Mouse (Mus musculus): ENCODE data around the gene Clcnka. TPM values are rescaled to one million over a fixed set of nuclear protein-coding genes. Genes with fewer than 3 reads are reported as not detected.

Clcnka gene
- polyA plus RNA-seq, 1 experiment, result not detected

GRCm38 (mm10) chr4:141338853-141339252, 59.7 kb downstream of the Clcnka start:
- no peak overlapping the region for H3K27ac ChIP-seq (ENCODE audit: insufficient read depth, low read depth, low read length)
- H3K4me1 ChIP-seq (ENCODE audit: control insufficient read depth, insufficient read depth, low read length), result no peaks in the 10 kb centered on the region
- TF ChIP-seq CTCF (IDR thresholded peaks at IDR 0.05; ENCODE audit: low read depth, low read length) (no peak), POLR2A (IDR thresholded peaks at IDR 0.05; ENCODE audit: borderline replicate concordance, low read depth, low read length) (no peak)
- no peak overlapping the region for H3K4me3 ChIP-seq (ENCODE audit: insufficient read depth, low read length)

- Histone ChIP-seq H3K27ac (ENCODE audit: insufficient read depth, low read depth, low read length) (no peak overlapping the region), H3K4me3 (ENCODE audit: insufficient read depth, low read length) (no peak overlapping the region), H3K4me1 (ENCODE audit: control insufficient read depth, insufficient read depth, low read length) (no peaks in the 10 kb centered on the region)
- TF ChIP-seq CTCF (IDR thresholded peaks at IDR 0.05; ENCODE audit: low read depth, low read length) (no peak), POLR2A (IDR thresholded peaks at IDR 0.05; ENCODE audit: borderline replicate concordance, low read depth, low read length) (no peak)
Measured at GRCm38 (mm10) chr4:141337986-141338385, 60.5 kb downstream of the Clcnka start.

- Histone ChIP-seq H3K4me3 (ENCODE audit: insufficient read depth, low read length) (no peak overlapping the region), H3K27ac (ENCODE audit: insufficient read depth, low read depth, low read length) (no peak overlapping the region), H3K4me1 (ENCODE audit: control insufficient read depth, insufficient read depth, low read length) (no peaks in the 10 kb centered on the region)
- no peak for TF ChIP-seq POLR2A (IDR thresholded peaks at IDR 0.05; ENCODE audit: borderline replicate concordance, low read depth, low read length)
- TF ChIP-seq CTCF (IDR thresholded peaks at IDR 0.05; ENCODE audit: low read depth, low read length), result no peak
Measured at GRCm38 (mm10) chr4:141336196-141336595, 62.3 kb downstream of the Clcnka start.

- TF ChIP-seq CTCF (IDR thresholded peaks at IDR 0.05; ENCODE audit: low read depth, low read length) (no peak), POLR2A (IDR thresholded peaks at IDR 0.05; ENCODE audit: borderline replicate concordance, low read depth, low read length) (no peak)
- Histone ChIP-seq H3K27ac (ENCODE audit: insufficient read depth, low read depth, low read length) (no peak overlapping the region), H3K4me1 (ENCODE audit: control insufficient read depth, insufficient read depth, low read length) (no peaks in the 10 kb centered on the region), H3K4me3 (ENCODE audit: insufficient read depth, low read length) (no peak overlapping the region)
Measured at GRCm38 (mm10) chr4:141335263-141335796, 63.2 kb downstream of the Clcnka start.

GRCm38 (mm10) chr4:141334695-141335094, 63.8 kb downstream of the Clcnka start:
- no peaks in the 10 kb centered on the region for H3K4me1 ChIP-seq (ENCODE audit: control insufficient read depth, insufficient read depth, low read length)
- H3K27ac ChIP-seq (ENCODE audit: insufficient read depth, low read depth, low read length), result no peak overlapping the region
- no peak for TF ChIP-seq CTCF (IDR thresholded peaks at IDR 0.05; ENCODE audit: low read depth, low read length)
- TF ChIP-seq POLR2A (IDR thresholded peaks at IDR 0.05; ENCODE audit: borderline replicate concordance, low read depth, low read length), result no peak
- no peak overlapping the region for H3K4me3 ChIP-seq (ENCODE audit: insufficient read depth, low read length)

Other genes starting within 250 kb of the Clcnka start
- 0.92 and 1.9 TPM in 2 replicates for gene Rsg1, start 184.8 kb downstream of the Clcnka start, polyA plus RNA-seq (2012; ENCODE audit: insufficient read depth, insufficient read length, missing spikeins)
- gene Arhgef19, start 159.2 kb downstream of the Clcnka start, polyA plus RNA-seq (2012; ENCODE audit: insufficient read depth, insufficient read length, missing spikeins), result not detected in 2 replicates
- gene Epha2, start 97.5 kb downstream of the Clcnka start, polyA plus RNA-seq (2012; ENCODE audit: insufficient read depth, insufficient read length, missing spikeins), result 0.13 and 0.80 TPM in 2 replicates
- gene Fam131c, start 30.5 kb downstream of the Clcnka start, polyA plus RNA-seq (2012; ENCODE audit: insufficient read depth, insufficient read length, missing spikeins), result not detected in 2 replicates
- not detected in 2 replicates for gene Clcnkb, start 17.3 kb upstream of the Clcnka start, polyA plus RNA-seq (2012; ENCODE audit: insufficient read depth, insufficient read length, missing spikeins)
- gene Hspb7, start 22.1 kb upstream of the Clcnka start, polyA plus RNA-seq (2012; ENCODE audit: insufficient read depth, insufficient read length, missing spikeins), result not detected in 2 replicates
- gene Srarp, start 37.4 kb upstream of the Clcnka start, polyA plus RNA-seq (2012; ENCODE audit: insufficient read depth, insufficient read length, missing spikeins), result not detected in 2 replicates
- gene Zbtb17, start 45.9 kb upstream of the Clcnka start, polyA plus RNA-seq (2012; ENCODE audit: insufficient read depth, insufficient read length, missing spikeins), result 12.6 and 16.4 TPM in 2 replicates
- 23.6 and 29.2 TPM in 2 replicates for gene Spen, start 139.9 kb upstream of the Clcnka start, polyA plus RNA-seq (2012; ENCODE audit: insufficient read depth, insufficient read length, missing spikeins)
- 60.2 and 65.0 TPM in 2 replicates for gene Fblim1, start 207.4 kb upstream of the Clcnka start, polyA plus RNA-seq (2012; ENCODE audit: insufficient read depth, insufficient read length, missing spikeins)
- 2.4 and 3.3 TPM in 2 replicates for gene Tmem82, start 219.9 kb upstream of the Clcnka start, polyA plus RNA-seq (2012; ENCODE audit: insufficient read depth, insufficient read length, missing spikeins)
- 0.48 and 0.49 TPM in 2 replicates for gene Slc25a34, start 225.1 kb upstream of the Clcnka start, polyA plus RNA-seq (2012; ENCODE audit: insufficient read depth, insufficient read length, missing spikeins)